Mouse (Mus musculus) cortical plate, adult 2 months (tissue): ENCODE measurements around the gene Ffar4. TPM values are rescaled to one million over a fixed set of nuclear protein-coding genes. Genes with fewer than 3 reads are reported as not detected.

Source experiments
- H3K27ac ChIP-seq: fragments of 200-500 bp; 2 replicates; pipeline ENCODE4 v1.5.1; 2012; ENCODE audit warnings: low read length, control low read depth, inconsistent platforms; ENCODE audit not compliant: insufficient read depth
- H3K4me1 ChIP-seq: fragments of 200-500 bp; 2 replicates; pipeline ENCODE4 v1.6.1; 2011; ENCODE audit warnings: low read length; ENCODE audit not compliant: control insufficient read depth, insufficient read depth
- H3K4me3 ChIP-seq: fragments of 200-500 bp; 2 replicates; pipeline ENCODE4 v1.5.1; 2011; ENCODE audit warnings: mild to moderate bottlenecking, low read length, control low read depth; ENCODE audit not compliant: insufficient read depth
- CTCF ChIP-seq: fragments of 200-500 bp; IDR thresholded peaks from 2 replicates; pipeline ENCODE4 v1.5.1; 2011; ENCODE audit warnings: mild to moderate bottlenecking, control low read depth, low read length; ENCODE audit not compliant: insufficient read depth; ENCODE audit errors: extremely low read depth
- POLR2A ChIP-seq: fragments of 200-500 bp; IDR thresholded peaks from 2 replicates; pipeline ENCODE4 v1.6.1; 2011; ENCODE audit warnings: mild to moderate bottlenecking, low read length, control low read depth; ENCODE audit not compliant: insufficient read depth; ENCODE audit errors: extremely low read depth
- polyA plus RNA-seq: library from polyadenylated mRNA; depleted of rRNA; stranded (reverse); fragments of >200 nt; gene quantifications from 2 replicates; pipeline ENCODE4 v1.2.3, GENCODE M21; 2012

The Ffar4 gene
- polyA plus RNA-seq, 1 experiment, result not detected

GRCm38 (mm10) chr19:38091512-38091985 lies 5.3 kb upstream of the Ffar4 start:
- Histone ChIP-seq H3K4me3 (no peak overlapping the region), H3K27ac (no peak overlapping the region), H3K4me1 (no peaks in the 10 kb centered on the region)
- no peak for TF ChIP-seq POLR2A
- TF ChIP-seq CTCF, result no peak

DNA sequence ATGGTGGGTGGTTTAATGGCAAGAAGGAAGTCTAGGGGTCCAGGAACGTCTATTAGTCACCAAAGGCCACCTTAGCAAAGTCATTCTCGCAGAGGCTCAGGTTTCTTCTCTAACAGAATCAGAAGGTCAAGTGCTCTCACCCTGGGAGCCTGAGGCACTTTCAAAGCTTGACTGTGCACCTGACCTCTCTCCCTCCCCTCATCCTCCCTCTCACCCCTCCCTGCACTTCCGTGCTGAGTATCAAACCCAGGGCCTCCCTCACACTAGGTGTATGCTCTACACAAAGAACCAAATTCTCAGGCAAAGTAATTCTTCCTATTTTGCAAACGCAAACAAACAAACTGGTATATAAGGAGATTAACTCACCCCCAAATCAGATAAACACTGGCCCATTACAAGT lies 640 bp upstream of the Ffar4 start:
- Histone ChIP-seq H3K4me3 (no peak overlapping the region), H3K4me1 (no peaks in the 10 kb centered on the region), H3K27ac (no peak overlapping the region)
- TF ChIP-seq POLR2A (no peak), CTCF (no peak)

DNA sequence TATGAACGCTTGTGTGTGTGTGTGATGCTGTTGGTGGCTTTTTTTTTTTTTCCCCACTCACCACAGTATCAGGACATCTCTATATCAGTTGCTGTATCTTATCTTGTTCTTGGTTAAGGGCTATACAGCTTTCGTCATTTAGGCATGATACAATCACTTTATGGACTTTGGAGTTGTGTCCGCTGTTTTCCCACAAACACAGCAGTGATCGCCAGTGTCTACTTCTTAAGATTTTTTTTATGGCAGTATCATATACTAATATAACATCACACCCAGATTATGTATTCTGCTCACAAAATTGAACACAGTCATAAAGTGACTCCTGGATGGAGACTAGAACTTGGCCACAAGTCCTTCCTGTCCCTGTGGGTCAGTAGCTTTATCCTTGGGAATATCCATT lies 11.0 kb downstream of the Ffar4 start:
- no peak for TF ChIP-seq POLR2A
- TF ChIP-seq CTCF, result no peak
- no peak overlapping the region for H3K4me3 ChIP-seq
- H3K4me1 ChIP-seq, result no peaks in the 10 kb centered on the region
- no peak overlapping the region for H3K27ac ChIP-seq

DNA sequence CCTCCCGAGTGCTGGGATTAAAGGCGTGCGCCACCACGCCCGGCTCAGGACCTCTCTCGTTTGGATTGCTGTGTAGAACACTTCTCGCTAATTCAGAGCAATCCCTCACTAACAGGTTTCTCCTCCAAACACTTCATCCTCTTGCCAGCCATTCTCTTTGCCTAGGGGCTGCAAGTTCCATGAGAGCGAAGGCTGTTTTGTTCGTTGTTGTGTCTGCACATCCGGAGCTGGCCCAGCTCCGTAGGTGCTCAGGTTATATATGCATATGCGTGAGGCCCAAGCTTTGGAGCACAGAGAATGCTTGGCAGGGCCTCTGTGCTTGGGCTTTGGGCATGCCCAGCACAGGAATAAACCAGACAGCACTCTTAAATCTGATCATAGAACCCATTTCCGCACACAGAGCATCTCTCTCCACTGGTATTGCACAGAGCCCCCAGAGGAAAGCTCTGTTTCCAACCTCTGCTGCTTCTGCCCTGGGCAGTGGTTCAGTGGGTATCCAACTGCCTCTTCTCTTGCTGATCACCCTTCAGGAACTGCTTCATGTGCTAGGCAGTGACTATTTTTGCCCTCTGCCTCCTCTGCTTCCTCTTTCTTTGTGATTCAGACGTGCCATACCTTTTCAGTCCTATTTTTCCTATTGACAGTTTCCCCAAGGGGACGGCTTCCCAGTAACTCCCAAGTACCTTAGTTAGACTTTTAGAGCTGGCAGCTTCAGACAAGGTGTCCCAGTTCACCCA lies 12.8 kb downstream of the Ffar4 start:
- Histone ChIP-seq H3K27ac (no peak overlapping the region), H3K4me1 (no peaks in the 10 kb centered on the region), H3K4me3 (no peak overlapping the region)
- TF ChIP-seq POLR2A, result no peak
- no peak for TF ChIP-seq CTCF

- H3K4me3 ChIP-seq, result no peak overlapping the region
- no peaks in the 10 kb centered on the region for H3K4me1 ChIP-seq
- no peak overlapping the region for H3K27ac ChIP-seq
- TF ChIP-seq POLR2A, result no peak
- TF ChIP-seq CTCF, result no peak
Observed at GRCm38 (mm10) chr19:38111056-38111455, 14.2 kb downstream of the Ffar4 start.

DNA sequence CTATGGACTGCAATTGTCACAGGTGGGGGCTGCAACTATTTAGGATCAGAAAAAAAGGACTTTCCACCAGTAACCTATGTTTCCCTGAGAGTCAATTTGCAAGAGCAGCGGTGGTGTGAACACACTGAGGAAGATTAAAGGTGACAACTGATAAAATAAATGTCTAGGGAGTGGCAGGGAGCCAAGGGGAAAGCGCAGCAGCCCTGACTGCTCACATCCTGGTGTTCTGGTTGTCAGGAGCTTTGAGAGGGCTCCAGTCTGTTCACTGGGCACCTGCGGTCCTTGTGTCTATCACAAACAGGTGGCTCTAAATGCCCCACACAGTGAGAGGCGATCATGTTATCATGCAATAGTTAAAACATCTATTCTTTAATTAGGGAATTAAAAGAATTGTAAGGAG lies 15.7 kb downstream of the Ffar4 start:
- TF ChIP-seq CTCF (no peak), POLR2A (no peak)
- Histone ChIP-seq H3K27ac (no peak overlapping the region), H3K4me3 (no peak overlapping the region), H3K4me1 (no peaks in the 10 kb centered on the region)

- no peak overlapping the region for H3K27ac ChIP-seq
- no peak overlapping the region for H3K4me3 ChIP-seq
- TF ChIP-seq POLR2A (no peak), CTCF (no peak)
- no peaks in the 10 kb centered on the region for H3K4me1 ChIP-seq
Observed at GRCm38 (mm10) chr19:38114834-38115491, 18.1 kb downstream of the Ffar4 start.

DNA sequence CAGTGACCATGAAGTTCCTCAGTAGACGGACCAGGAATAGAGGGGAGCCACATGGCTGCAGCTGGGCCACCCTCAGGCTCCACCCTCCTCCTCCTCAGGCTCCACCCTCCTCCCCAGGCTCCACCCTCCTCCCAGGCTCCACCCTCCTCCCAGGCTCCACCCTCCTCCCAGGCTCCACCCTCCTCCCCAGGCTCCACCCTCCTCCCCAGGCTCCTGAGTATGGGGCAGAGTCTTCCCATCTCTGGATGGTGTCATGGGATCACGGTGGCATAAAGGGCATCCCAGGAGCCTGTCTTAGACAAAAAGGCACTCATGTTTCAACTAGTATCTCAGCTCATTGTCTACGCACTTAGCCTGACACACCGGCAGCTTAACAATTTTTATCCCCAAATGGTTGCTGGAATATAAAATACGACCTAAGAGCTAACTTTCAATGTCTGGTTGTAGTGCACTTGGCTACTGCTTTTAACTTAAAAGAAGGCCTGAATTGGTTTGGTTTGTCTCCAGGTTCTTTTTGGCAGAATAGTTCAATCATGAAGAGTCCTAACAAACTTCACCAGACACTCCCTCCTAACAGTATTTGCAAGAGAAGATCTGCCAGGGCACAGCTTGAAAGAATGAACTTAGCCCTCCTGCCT lies 23.4 kb downstream of the Ffar4 start:
- no peaks in the 10 kb centered on the region for H3K4me1 ChIP-seq
- TF ChIP-seq POLR2A (no peak), CTCF (no peak)
- no peak overlapping the region for H3K4me3 ChIP-seq
- H3K27ac ChIP-seq, result no peak overlapping the region

GRCm38 (mm10) chr19:38123921-38124320 lies 27.1 kb downstream of the Ffar4 start:
- Histone ChIP-seq H3K27ac (no peak overlapping the region), H3K4me3 (peak overlapping the region; percentile 38), H3K4me1 (no peaks in the 10 kb centered on the region)
- TF ChIP-seq POLR2A (no peak), CTCF (no peak)
